Mouse (Mus musculus): ENCODE results near the gene Dtx1.

The Dtx1 gene

DNA sequence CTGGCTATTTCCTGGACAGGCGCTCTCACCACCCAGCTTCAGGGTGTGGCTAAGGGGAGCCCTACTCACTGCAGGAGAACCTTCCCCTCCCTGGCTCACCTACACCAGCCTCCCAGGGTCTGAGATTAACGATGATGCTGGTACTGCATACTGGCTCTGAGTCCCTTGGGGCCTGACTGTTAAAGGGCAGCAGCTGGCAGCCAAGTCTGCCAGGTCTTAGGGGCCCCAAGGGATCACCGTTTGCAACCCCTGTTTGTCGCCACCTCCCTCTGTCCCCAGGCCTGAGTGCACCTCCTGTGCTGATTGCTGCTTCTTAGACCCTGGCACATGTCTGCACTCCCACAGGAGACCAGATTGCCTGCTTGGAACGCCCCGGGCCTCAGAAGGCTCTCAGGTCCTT, 7.3 kb downstream of the Dtx1 start:
- no peak for DNase-seq (ENCODE audit: extremely low spot score)

DNA sequence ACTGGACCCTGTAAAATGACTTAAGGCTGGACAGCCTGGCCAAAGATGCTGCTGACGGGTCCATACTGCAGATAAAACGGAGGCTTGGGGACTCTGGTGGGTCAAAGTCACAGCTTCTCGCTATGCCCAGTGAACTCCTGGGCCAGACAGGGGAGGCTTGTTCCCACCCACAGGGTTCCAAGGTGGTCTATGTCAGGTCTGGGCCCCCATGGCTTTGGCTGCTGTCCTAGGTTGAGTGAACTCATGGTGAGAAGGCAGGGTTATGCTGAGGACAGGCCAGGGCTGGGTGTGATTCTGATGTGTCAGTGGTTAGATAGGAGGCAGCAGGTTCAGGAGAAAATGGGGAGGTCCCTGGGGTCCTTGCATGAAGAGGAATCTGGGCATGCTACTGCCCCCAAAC, 8.1 kb downstream of the Dtx1 start:
- no peak for DNase-seq (ENCODE audit: extremely low spot score)

DNA sequence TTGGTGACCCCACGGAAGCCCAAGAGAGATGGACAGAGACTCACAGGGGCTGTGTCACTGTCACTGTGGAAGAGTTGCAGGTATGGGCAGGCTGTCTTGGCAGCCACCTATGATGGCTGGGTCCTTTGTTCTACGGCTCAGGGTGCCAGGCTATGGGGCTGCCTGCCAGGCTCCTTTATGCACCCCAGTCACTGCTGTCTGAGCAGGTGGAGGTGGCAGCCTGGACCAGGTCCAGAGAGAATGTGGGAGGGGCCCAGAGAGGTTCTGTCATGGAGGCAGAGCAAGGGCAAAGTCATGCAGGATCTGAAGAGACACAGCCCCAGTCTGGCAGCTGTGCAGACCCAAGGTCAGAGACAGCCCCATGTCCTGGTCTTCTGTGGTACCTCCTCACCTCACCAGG, 8.8 kb downstream of the Dtx1 start:
- DNase-seq (ENCODE audit: extremely low spot score), result no peak

DNA sequence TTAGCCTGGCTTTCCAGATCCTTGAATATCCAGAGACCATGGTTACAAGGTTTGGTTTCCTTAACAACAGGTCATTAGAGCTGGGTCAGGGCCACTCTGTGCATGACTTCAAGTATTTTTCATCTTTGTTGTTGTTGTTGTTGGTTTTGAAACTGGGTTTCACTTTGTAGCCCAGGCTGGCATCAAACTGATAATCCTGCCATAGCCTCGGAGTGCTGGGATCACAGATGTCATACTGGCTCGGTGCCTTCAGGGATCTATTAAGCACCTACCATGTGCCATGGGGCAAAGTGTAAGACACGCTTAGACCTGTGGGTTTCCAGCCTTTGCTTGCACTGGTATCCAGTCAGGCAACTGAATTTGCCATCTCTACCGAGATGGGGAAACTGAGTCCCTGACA, 9.3 kb downstream of the Dtx1 start:
- DNase-seq (ENCODE audit: extremely low spot score), result no peak

DNA sequence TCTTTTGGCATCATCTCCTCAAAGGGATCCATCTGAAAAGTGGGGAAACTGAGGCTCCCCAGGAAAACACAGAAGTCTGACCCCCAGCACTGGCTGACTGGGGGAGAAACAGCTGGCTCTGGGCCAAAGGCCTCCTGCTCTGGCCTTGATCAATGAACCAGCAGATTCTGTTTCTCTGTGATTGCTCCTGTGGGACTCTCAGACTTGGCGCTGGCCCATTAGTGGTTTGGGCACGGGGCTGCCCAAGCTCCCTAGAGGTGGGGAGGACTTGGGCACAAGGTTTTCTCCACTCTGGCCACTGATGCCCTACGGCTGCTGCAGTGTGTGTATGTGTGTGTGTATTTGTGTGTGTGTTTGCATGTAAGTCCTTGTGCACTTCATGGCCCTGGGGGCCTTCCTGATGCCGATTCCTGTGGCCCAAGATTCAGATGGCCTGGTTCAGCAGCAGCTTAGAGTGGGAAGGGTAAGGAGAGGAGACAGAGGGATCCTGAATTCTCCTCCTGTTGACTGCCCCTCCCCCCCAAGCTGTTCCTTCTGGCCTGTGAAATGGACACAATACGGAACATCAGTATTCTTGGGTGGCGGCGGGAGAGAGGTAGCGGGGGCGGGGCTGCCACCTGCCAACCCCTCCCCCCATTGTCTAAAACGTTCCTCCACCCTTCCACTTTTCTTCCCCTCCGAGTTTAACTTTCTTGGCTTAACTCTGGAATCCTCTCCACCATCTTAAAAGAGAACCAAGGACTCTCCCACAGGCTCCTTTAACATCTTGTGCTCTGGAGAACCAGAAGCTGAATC, 10.5 kb downstream of the Dtx1 start:
- DNase-seq (ENCODE audit: extremely low spot score), result no peak

DNA sequence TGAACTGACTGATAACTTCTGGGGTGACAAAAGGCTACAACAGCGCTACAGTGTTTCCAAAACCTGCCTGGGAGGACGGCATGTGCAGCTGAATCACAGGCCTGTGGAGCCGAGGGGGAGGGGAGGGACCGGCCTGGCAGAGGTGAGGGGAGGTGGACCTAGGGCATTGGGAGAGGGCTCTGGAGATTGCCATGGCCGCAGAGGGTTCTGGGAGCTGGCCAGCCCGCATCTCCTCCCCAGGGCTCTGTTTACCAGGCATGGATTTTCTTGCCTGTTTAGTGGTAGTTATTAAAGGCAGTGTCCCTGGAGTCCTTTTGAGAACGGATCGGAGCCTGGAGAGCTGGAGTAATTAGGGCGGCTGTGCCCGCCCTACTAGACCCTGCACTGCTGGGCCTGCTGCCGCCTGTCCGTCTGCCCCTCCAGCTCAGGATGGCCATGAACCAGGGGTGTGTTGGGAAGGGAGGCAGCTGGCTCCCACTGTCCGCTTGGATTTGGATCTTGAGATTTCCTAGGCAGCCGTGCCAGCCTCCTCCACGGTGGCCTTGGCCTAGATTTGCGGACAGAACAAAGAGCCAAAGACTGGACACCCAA, 12.8 kb downstream of the Dtx1 start:
- no peak for DNase-seq (ENCODE audit: extremely low spot score)

DNA sequence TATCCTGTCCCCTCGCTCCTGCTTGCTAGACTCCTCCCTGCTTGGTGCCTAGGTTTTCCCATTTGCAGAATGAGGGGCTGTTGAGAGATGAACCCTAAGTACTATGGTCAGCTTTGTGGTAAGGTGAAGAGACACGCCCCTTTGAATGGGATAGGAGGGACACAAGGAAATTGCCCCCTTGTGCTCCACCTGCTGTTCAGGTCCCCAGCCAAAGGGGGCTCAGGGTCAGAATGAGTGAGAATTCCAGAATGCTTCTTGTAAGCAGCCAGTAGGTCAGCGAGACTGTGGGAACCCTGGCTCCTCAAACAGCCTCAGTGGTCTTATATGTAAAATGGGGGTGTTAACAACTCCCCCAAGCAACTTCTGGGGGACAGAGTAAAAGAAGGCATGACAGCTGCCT, 13.5 kb downstream of the Dtx1 start:
- DNase-seq (ENCODE audit: extremely low spot score), result no peak

DNA sequence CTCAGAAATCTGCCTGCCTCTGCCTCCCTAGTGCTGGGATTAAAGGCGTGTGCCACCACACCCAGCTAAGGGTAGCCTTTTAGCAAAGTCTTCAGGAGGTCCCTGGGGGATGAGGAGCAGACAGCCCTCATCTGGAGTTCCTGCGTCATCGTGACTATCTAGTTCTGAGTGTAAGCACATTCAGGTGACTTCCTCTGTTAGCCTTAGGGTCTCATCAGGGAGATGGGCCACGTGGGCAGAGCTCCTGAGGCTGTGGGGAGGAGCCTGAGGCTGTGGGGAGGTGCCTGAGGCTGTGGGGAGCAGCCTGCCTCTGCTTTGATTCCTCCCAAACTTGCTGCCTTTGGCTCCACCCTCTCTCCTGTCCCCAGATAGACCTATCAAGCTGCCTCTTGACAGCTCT, 14.9 kb downstream of the Dtx1 start:
- DNase-seq (ENCODE audit: extremely low spot score), result no peak

DNA sequence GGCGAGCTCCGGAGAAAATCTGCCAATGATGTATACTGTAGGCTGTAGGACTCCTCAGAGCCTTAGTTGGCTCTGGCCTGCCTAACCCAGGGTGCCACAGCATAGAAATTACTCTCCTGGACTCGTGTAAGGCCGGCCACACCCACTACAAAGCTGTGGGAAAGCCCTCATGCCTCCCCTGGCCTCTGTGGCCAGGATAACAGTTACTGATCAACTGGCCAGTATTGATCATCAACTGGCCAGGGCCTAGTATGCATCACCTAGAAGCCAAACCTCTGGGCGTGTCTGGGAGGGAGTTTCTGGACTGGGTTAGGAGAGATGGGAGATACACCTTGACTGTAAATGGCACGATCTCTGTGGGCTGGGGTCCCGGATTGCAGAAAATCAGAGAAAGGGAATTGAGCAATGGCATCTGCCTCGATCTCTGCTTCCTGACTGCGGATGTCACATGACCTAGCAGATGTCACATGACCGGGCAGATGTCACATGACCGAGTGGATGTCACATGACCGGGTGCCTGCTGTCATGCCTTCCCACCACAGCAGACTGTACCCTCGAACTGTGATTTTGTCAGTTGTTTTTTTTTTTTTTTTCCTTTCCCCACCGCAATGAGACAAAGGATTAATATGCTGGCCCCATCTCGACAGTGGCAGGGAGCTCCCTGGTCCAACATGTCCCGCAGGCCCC, 15.5 kb downstream of the Dtx1 start:
- no peak for DNase-seq (ENCODE audit: extremely low spot score)

DNA sequence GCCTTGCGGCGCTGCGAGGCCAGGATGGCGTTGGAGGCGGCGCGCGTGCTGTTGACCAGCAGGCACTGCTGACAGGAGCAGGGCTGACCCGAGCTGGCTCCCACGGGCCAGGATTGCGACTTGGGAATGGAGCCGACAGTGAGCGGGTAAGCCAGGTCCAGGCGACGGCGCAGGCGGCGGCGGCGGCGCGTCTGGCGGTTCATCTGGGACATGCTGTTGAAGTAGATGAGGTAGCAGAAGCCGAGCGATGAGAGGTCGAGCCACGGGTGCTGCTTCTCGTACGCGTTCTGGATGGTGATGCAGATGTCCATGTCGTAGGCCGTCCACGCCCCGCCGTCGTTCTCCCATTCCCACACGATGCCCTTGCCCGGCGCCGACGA, 17.0 kb downstream of the Dtx1 start:
- no peak for DNase-seq (ENCODE audit: extremely low spot score)

DNA sequence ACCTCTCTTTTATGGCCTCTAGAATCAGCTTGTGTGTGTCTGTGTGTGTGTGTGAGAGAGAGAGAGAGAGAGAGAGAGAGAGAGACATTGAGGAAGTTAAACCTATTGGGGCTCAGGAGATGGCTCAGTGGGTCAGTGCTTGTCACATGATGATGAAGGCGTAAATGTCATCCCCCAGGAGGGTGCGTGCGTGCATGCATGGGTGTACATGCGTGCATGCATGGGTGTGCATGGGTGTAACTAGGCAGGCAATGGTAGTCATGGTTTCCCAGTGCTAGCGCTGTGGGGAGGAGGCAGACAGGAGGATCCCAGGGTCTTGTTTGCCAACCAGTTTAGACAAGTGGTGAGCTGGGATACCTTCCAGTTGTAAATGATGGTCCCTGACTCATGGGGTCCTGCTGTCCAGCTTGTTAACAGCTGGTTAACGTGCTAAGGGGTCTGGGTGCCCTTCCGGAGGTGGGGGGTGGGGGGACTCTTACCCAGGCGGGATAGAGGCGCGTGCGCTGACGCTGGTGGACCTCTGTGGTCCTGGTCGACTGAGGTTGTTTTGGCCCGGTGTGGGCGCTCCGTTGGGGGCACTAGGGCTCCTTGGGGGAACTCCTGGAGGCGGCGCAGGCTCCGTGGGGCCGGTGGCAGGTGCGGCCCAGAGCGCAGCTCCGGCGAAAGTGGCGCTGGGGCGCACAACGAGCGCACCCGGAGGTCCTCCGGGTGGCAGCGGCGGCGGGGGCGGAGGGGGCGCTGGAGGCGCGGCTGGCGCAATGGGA, 17.6 kb downstream of the Dtx1 start:
- DNase-seq (ENCODE audit: extremely low spot score), result no peak

DNA sequence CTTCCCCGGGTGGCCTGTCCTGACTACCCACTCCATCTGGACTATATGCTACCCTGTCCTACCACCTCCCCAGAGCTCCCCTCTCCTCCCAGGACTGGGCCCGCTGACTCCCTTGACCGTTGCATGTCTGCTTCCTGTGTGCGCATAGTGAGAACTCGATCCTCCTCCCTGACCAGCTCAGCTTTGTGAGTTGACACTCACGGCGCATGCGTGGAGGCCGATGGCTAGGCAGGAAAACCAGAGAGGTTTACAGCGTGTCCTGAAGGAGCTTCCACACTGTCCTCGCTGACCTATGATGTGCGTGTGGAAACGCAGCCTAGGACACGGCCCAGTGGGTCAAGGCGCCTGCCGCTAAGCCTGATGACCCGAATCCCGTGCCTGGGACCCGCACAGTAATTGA, 19.7 kb downstream of the Dtx1 start:
- DNase-seq (ENCODE audit: extremely low spot score), result no peak

DNA sequence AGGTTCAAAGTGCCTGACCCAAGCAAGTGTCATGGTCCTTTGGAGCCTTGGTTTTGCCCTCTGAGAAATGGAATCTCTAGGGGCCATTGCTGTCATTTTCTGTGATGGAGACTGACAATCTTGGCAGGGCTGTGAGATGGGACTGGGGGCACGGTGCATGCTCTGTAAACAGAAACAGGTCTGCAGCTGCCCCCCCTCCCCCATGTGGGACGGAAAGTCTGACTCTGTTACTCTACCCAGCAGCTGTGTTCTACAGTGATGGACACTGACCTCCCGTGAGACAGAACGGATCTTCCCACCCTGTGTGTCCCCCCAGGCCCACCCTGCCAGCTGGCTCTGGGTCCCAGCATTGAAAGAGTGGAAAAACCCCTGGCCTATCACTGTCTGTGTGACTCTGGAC, 21.3 kb downstream of the Dtx1 start:
- DNase-seq (ENCODE audit: extremely low spot score), result no peak

DNA sequence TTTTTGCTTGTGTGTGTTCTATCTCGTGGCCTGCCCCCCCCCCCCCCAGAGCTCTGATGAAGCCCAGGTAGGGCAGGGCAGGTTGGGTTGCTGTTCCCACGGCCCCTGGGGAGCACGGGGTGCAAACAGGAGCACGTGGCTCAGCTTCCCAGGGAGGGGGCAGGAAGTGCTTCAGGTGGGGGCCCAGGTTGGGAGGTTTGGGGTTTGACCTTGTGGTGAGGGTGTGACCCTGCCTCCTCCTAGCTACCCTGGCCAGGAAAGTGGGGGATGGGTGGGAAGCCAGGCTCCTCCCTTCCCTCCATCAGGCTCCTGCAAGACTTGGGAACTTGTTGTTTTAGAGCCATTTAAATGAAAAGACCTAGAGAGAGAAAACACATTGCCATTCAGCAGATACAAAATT, 23.3 kb downstream of the Dtx1 start:
- DNase-seq (ENCODE audit: extremely low spot score), result no peak

DNA sequence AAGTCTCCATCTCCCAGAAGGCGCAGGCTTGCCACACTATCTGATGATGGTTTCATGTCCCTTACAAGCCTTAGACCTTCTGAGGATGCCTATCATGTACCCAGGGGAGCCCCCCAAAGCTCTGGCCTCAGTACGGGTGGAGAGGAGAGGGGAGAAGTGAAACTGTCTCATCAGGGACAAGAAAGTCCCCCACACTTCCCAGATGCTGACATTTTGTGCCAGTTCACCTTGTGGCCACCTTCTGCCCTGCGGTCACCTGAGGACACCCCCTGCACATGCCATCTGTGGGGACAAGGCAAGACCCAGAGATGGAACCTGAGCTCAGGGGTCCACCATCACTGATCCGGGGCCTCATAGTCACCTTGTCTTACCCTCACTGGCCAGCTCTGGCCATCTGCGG, 23.8 kb downstream of the Dtx1 start:
- no peak for DNase-seq (ENCODE audit: extremely low spot score)

DNA sequence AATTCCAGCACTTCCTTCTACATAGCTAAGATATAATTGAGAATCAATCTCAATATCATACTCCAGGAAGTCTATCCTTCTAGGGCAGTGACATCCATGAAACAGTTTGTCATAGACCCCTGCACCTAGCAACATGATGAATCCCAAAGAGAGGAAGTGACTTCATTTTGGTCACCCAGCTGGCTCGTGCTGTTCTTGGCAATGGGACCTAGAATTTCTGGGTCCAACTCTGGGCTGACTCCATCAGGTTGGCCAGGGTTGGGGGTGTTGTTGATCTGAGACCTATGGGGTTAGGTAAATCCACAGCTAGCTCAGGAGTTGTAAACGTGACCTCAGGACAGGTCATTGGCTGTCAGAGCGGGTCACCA, 24.3 kb downstream of the Dtx1 start:
- DNase-seq (ENCODE audit: extremely low spot score), result no peak

DNA sequence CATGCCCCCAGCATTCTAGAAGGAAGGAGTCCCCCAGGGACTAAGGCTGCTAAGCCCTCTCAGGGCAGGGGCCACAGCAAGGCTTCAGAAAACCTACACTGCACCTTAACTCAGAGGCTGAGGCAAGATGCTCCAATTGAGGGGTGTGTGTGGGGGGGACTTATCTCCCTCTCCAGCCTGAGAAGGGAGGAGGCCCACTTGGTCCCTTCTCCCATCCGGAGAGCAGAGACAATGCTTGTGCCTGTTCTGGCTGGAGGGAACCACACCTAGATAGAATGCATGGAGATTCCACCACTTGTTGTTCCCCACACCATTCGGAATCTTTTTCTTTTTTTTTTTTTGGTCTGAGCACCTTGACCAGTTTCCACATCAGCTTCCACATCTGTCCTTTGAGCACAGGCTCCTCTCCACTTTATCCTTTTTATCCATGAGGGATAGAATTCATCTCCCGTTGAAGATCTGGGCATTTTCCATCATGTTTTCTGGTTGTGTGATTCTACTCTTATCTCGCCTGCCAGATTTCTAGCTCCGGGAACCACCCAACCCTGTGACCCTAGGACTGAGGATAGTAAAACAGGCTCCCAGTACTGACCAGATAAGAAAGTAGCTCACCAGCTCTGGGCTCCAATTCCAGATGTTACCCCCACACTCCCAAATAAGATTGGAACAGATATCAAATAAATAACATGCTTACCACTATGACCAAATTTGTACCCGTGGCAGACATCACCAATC, 24.8 kb downstream of the Dtx1 start:
- no peak for DNase-seq (ENCODE audit: extremely low spot score)

DNA sequence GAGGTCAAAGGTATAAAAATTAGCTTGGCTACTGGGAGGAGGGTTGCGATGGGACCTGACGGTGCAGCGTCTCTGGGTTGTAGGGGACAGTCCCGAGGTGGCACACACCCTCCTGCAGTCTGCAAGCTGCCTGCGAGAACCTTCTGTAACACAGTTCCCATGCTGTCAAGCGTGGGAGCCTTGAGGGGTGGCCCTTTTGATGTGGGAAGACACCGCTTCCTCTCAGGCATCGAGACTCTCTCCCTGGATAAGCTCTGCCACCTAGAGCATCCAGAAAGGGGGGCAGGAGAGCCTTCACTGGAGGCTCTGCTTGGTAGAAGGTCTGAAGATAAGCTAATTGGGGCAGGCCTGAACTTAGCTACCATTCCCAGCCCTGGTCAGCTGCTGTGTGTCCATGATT, 26.0 kb downstream of the Dtx1 start:
- no peak for DNase-seq (ENCODE audit: extremely low spot score)

DNA sequence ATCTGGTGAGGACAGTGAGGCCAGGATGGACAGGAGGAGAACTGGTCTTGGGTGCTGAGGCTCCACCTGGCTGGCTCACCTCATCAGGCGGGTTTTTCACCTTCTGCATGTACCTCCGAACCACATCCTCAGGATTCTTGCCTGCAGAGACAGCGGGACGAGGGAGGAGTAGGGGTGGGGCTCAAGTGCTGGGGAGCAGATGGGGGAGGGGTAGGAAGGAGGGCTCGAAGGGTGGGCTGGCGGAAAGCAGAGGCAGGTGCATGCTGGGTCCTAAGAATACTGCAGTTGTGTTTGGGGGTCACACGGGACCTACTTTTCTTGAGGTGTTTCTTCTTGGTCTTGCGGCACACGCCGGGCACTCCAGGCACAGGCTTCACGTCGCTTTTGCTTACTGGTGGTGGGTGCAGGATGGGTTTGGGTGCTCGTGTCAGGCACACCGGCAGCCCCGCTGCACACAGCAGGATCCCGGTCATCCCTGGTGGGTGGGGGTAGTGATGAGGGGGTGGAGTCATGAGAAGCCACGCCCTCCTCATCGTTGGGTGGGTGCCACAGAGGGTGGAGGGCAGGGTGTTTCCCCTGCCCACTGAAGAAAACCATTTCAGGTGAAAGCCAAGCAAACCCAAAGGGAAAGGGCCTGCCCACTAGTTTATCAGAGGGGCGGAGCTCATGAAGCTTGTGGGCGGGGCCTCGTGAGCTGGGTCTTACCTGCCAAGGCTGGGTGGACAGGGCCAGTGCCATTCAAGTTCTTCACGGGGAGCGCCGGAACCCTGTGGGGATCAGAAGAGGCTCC, 28.6 kb downstream of the Dtx1 start:
- no peak for DNase-seq (ENCODE audit: extremely low spot score)

DNA sequence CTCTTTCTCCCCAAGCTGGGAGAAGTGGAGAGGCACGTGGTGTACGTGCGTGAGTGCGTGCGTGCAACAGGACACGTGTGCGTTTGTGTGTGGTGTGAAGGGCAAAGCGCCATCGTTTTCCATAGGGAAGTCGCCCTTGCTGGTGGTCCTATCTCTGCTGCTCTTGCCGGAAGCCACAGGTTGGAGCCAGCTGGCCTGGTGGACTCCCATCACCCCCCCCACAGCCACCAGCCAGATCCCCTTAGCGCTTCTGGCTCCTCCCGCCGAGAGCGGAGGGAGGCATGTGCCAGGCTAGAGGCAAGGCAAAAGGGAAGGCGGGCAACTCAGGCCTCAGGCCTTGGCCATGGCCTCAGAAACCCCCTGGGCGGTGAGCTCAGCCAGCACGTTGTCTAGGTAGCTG, 30.8 kb downstream of the Dtx1 start:
- DNase-seq (ENCODE audit: extremely low spot score), result no peak

Measured in embryo, embryonic 9.5 days (tissue).